Mouse (Mus musculus): ENCODE data around the gene Ryr2. TPM values are rescaled to one million over a fixed set of nuclear protein-coding genes. Genes with fewer than 3 reads are reported as not detected.

The Ryr2 gene
- total RNA-seq, 2 experiments from 2014 or later, result 936 to 1,019 TPM

GRCm38 (mm10) chr13:11902856-11903255, 203.9 kb downstream of the Ryr2 start:
- no peak for DNase-seq (ENCODE audit: low spot score)
- intact Hi-C loops (cut with DNase I), result no loop called here

DNA sequence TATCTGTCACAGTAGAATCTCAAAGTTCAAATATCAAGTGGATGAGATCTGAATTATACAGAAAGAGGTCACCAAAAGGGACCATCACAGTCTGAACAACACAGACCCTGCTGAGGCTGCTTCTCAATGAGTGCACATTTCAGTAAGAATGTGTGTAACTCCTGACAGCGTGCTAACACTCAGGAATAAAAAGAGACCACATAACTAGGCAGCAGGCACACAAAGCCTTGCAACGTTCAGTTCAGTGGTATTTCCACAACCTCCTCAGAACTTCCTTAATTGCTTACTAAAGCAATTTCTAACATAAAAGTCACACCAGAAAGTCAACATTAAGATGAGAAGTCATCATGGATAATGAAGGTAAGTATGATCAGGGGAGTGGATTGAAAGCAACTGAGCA, 206.1 kb downstream of the Ryr2 start:
- no peak for DNase-seq (ENCODE audit: low spot score)
- intact Hi-C loops (cut with DNase I), result no loop called here

- intact Hi-C loops (cut with DNase I), result no loop called here
- no peak for DNase-seq (ENCODE audit: low spot score)
Measured at GRCm38 (mm10) chr13:11895631-11896030, 211.1 kb downstream of the Ryr2 start.

DNA sequence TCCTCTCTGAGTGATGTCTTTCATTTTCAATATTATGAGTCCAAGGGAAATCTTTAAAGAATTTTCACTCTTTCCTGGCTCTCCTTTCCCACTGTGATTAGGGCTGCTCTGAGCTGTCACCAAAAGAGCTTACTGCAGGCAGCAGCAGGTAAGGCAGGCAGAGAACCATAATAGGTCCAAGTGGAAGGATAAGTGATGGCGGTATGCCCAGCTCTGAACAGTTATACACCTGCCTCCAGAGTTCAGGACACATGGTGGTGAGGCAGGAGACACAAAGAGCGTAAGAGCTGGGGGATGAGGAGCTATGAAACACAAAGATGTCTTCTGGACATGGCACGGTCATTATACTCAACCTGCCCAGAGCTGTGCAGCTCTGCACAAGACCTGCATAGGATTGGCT, 215.0 kb downstream of the Ryr2 start:
- intact Hi-C loops (cut with DNase I), result no loop called here
- DNase-seq (ENCODE audit: low spot score), result no peak

- intact Hi-C loops (cut with DNase I), result no loop called here
- no peak for DNase-seq (ENCODE audit: low spot score)
Measured at GRCm38 (mm10) chr13:11891115-11891514, 215.6 kb downstream of the Ryr2 start.

DNA sequence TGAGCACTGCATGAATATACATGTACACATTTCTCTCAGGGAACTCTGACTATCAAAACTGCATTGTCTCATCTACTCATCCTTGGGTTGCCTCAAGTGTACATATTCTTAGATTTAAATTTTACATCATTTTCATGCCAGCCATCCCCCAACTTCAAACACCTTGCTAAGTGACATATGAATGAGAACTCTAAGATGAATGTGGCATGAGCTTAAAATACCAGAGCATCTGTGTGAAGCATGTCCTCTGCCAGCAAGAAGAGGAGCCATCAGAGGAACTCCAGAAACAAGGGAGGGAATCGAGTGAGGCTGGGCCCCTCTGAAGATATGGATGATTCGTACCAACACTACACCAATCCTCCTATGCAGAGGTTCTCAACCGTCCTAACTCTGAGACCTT, 222.6 kb downstream of the Ryr2 start:
- no peak for DNase-seq (ENCODE audit: low spot score)
- intact Hi-C loops (cut with DNase I), result no loop called here

DNA sequence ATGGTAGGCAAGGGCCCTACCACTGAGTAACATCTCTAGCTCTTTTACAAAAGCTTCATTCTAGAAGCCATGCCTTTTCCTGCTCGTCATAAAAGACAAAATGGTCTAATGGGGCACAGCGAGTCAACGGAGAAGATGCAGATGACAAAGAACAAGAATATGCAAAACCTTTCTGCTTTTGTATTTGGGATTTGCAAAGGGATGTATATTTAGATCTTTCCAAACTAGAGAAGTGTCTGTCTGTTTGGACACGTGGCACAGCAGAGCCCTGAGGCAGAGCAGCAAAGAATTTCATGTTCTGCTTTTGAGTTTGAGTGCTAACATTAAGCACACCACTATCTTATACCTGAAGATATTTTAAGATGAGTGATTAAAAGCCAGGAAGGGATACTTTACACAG, 224.4 kb downstream of the Ryr2 start:
- no peak for DNase-seq (ENCODE audit: low spot score)
- intact Hi-C loops (cut with DNase I), result no loop called here

DNA sequence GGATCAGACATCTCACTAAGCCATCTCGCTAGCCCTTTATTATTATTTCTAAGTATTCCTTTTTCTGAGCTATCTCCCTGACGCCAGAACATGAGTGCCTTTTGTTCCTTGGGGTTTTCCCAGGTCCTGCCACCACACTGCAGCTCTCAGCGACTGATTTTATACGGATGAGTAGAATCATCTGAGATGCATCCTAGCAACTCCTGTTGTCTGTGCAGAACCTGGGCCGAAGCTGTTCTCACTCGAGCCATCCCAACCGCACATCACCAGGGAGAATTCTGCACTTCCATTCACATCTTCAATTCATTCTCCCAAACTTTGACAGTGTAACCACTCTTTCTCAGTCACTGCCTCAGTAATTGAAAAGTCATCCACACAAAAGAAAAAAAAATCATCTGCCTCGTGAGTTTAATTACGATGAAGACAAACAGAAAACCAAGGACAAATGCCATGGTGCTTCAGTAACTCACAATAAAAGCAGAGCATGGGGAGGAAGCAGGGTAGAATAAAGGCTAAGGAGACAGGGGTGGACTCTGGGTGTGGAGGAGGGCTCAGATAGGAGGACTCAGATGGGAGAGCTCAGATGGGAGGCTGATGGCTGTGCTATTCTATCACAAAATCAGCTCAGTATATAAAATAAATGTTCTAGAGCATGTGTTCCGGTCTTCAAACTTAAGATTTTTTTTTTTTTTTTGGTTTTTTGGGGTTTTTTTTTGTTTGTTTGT, 226.1 kb downstream of the Ryr2 start:
- DNase-seq (ENCODE audit: low spot score), result no peak
- intact Hi-C loops (cut with DNase I), result no loop called here

DNA sequence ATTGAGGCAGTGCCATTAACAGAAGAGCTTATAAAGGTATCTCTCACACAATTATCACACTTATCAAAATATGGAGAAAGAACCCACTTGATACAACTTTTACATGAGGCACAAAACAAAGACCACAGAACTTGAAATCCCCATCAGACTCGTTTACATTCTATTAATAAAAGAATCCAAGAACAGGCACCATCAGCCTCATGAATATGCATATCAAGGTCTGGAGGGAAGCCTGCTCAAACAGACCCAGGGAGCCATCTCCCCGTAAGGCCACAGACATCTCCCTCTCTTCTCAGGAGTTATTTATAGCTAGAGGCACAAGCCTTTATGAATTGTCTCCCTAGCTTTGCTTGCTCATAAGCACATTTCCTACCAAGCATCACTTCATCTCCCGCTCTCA, 227.7 kb downstream of the Ryr2 start:
- DNase-seq (ENCODE audit: low spot score), result no peak
- intact Hi-C loops (cut with DNase I), result no loop called here

GRCm38 (mm10) chr13:11874852-11875251, 231.9 kb downstream of the Ryr2 start:
- DNase-seq (ENCODE audit: low spot score), result no peak
- intact Hi-C loops (cut with DNase I), result no loop called here

DNA sequence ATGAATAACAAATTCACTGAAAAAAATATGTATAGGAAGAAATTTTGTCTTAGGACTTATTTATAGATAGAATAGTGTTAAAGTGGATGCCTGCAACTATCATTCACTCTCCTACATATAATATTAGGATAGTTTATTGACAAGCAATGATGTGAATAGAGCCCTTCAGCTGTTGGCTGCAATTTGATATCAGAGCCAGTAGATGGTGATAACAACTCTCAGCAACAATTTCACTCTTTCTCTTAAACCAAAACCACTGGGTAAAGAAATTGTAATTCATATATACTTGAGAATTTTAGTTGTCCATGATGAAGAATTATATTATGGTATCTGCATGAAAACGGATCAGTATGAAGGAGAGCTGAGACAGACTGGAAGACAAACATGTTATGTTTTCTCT, 236.8 kb downstream of the Ryr2 start:
- no peak for DNase-seq (ENCODE audit: low spot score)
- intact Hi-C loops (cut with DNase I), result no loop called here

DNA sequence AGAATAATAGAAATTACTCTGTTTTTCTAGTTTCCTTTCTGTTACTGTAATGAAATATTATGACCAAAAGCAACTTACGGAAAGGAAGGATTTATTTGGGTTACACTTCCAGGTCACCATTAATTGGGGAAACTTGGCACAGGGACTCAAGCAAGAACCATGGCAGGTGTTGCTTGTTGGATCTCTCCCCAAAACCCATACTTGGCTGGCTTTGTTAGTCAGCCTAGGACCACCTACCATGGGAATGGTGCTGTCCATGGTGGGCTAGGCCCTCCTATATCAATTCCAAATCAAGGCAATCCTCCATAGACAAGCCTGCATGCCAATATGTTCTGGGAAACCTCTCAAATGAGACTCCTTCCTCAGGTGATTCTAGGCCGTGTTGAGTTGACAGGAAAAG, 237.3 kb downstream of the Ryr2 start:
- no peak for DNase-seq (ENCODE audit: low spot score)
- intact Hi-C loops (cut with DNase I), result no loop called here

- intact Hi-C loops (cut with DNase I), result no loop called here
- no peak for DNase-seq (ENCODE audit: low spot score)
Measured at GRCm38 (mm10) chr13:11868979-11869378, 237.8 kb downstream of the Ryr2 start.

- intact Hi-C loops (cut with DNase I), result no loop called here
- no peak for DNase-seq (ENCODE audit: low spot score)
Measured at GRCm38 (mm10) chr13:11868056-11868455, 238.7 kb downstream of the Ryr2 start.

DNA sequence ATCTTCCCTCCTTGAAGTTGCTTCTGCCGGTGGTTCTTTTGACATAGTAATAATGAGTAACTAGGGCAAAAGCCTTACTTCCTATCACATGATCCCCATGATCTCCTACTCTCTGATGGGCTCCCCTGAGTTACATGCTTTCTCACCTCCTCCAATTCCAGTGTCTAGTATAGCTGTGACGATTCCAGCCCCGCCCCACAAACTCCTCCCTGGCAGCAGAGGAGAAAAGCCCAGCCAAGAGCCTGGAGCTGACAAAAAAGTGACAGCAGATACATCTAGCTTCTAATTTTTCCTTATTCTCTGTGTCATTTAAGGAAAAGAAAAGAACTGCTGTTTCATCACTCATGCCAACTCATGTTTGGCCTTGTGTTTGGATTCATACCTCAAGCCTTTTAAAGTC, 241.5 kb downstream of the Ryr2 start:
- DNase-seq (ENCODE audit: low spot score), result no peak
- intact Hi-C loops (cut with DNase I), result no loop called here

DNA sequence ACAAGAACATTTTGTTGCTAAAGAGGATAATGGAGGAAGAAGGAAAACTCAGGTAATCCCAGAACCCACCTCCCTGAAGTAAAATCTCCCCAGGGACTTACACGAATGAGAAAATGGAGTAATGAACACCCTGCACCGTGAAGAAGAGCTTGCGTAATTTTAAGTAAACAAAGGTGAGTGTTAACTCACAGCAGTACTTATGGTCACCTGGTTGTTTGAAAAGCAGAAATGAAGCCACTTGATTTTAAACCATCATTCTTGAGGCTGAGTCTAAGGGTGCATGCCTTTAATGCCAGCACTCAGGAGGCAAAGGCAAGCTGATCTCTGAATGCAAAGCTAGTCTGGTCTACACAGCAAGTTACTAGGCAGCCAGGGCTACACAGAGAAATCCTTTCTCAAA, 255.1 kb downstream of the Ryr2 start:
- DNase-seq (ENCODE audit: low spot score), result no peak
- intact Hi-C loops (cut with DNase I), result no loop called here

GRCm38 (mm10) chr13:11843889-11844288, 262.9 kb downstream of the Ryr2 start:
- DNase-seq (ENCODE audit: low spot score), result no peak
- intact Hi-C loops (cut with DNase I), result no loop called here

DNA sequence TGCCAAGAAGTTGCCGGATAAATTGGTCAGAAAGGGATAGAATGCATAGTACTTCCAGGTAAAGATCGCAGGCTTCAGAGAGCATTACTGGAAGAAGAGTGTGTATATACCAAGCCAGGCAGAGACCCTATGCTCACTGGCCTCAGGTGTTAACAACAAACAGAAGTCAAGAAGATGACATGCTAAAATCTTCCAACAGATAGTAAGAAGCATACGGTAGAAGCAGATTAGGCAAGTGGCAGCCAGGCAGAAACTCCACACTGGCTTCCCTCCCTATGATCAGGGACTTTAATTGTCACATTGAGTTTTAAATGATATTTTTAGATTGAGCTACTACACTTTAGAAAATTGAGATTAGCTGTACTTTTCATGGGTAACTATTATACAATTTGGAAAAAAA, 268.9 kb downstream of the Ryr2 start:
- intact Hi-C loops (cut with DNase I), result no loop called here
- no peak for DNase-seq (ENCODE audit: low spot score)

DNA sequence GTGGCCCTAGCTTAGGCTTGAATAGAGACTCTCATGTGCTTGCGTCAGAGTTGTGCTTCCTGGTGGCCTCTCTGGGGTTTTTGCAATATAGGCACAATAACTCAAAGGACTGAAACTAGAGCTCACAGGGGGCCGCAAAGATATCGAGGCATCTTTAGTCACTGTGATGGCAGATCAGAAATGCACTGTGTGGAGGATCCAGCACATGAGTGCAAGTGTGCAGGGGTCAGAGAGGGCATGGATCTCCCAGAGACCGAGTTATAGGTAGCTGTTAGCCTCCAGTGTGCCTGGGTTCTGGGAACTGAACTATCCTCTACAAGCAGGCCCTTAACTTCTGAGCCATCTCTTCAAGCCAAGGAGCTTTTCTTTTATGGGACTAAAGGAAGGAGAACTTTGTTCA, 269.6 kb downstream of the Ryr2 start:
- intact Hi-C loops (cut with DNase I), result no loop called here
- DNase-seq (ENCODE audit: low spot score), result no peak

DNA sequence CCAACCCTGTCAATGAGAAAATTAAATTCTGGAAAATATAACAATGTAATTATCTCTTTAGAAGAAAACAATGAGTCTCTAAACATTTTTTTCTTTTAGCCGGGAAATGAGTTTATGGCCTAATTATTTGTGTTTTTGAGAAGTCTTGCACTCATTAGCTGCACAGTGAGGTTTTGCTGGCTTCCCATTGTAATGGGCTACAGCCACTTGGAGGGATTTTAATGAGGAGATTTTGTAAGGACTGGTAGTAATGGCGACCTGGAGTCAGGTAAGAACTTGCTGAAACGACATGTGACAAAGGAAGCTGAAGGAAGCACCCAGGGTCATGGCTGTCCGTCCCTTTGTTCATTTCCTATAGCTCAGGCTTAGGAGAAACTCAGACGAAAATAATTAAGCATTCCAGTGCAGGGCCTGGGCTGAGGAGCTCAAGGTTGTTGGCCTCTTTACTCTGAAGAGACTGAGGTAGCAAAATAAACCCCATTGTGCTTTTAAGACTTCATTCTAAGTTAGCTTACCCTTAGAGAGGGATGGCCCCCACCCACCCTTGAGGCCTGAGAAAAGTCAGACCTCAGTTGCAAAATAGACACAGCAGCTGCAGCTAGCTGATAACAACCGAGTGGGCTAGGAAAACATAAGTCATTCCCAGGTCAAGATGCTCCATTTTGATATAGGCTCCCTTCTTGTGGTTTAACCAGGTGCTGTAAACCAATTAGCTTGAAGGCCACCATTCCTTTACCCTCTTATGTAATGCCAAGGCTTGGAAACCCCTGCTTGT, 270.3 kb downstream of the Ryr2 start:
- no peak for DNase-seq (ENCODE audit: low spot score)
- intact Hi-C loops (cut with DNase I), result no loop called here

- no peak for DNase-seq (ENCODE audit: low spot score)
- intact Hi-C loops (cut with DNase I), result no loop called here
Measured at GRCm38 (mm10) chr13:11831210-11831609, 275.5 kb downstream of the Ryr2 start.

All from heart, postnatal 25 days (tissue).